Mouse (Mus musculus): ENCODE results near the gene Cyp2d11.
"Not testable (repeated sequence)": the region's sequence is repeated elsewhere in the genome, so short reads cannot be mapped to it uniquely, and the experiment has no call there.

GRCm38 (mm10) chr15:82395955-82396354 is 2.1 kb upstream of the Cyp2d11 start:
- not testable (repeated sequence) for TF ChIP-seq CTCF (IDR thresholded peaks at IDR 0.05; ENCODE audit: extremely low read depth, insufficient read depth, insufficient read length, insufficient replicate concordance); POLR2A (IDR thresholded peaks at IDR 0.05; ENCODE audit: low read depth, low read length)
